Mouse (Mus musculus): ENCODE data around the gene Timm8a2.

DNA sequence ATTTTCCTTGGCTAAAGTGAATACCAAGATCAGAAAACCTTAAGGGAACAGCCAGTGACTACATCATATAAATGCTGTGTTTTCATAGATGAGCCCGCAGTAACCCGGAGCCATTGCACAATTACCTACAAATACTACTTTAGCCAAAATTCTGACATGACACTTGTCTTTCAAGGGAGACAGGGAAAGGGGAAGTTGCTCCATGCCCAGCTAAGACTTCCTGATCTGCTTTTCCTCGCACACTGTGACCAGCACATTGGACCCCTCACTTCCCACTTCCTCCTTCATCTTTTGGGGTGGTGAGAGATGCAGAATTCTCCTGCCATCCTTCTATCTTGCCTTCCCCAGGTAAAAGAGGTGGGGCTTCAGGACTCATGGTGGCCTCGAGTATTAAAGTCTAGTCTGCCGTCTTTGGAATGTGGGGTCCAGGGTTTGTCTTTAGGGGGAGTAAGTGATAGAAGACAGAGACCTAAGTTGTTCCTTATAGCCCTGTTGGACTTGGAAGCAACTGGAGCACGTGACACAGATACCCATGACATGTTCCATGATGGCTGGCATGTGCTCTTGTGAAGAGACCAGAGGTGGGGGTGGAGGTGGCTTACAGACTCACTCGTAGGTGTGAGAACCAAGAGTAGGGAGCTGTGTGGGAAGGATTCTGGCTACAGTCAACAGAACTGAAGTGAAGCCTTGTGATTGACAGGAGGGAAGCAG, 39.5 kb upstream of the Timm8a2 start:
- TF ChIP-seq CTCF (IDR thresholded peaks at IDR 0.05; ENCODE audit: control insufficient read depth, insufficient read depth, insufficient read length) (no peak), MYOG (IDR thresholded peaks at IDR 0.05; ENCODE audit: control insufficient read depth, extremely low read depth, insufficient read length) (no peak)

All from C2C12 (cell line).